Mouse (Mus musculus): ENCODE results near the gene Pdlim5. TPM values are rescaled to one million over a fixed set of nuclear protein-coding genes. Genes with fewer than 3 reads are reported as not detected.

Pdlim5 gene
- total RNA-seq, 2 experiments from 2014 or later, result 678 to 728 TPM

GRCm38 (mm10) chr3:142345235-142346125 is 50.0 kb downstream of the Pdlim5 start:
- intact Hi-C loops (cut with DNase I), result no loop called here
- peak in 1 of 2 experiments; percentile 23 for DNase-seq

GRCm38 (mm10) chr3:142343786-142344185 is 51.7 kb downstream of the Pdlim5 start:
- no peak for DNase-seq
- intact Hi-C loops (cut with DNase I), result no loop called here

GRCm38 (mm10) chr3:142340701-142341100 is 54.8 kb downstream of the Pdlim5 start:
- intact Hi-C loops (cut with DNase I), result no loop called here
- no peak for DNase-seq

GRCm38 (mm10) chr3:142339440-142340251 is 55.9 kb downstream of the Pdlim5 start:
- intact Hi-C loops (cut with DNase I), result no loop called here
- DNase-seq, result peak in 1 of 2 experiments; percentile 30

- no peak for DNase-seq
- intact Hi-C loops (cut with DNase I), result no loop called here
These were observed 57.4 kb downstream of the Pdlim5 start for GRCm38 (mm10) chr3:142338058-142338457.

GRCm38 (mm10) chr3:142334496-142334895 is 61.0 kb downstream of the Pdlim5 start:
- intact Hi-C loops (cut with DNase I), result no loop called here
- DNase-seq, result no peak

GRCm38 (mm10) chr3:142333458-142333857 is 62.0 kb downstream of the Pdlim5 start:
- no peak for DNase-seq
- intact Hi-C loops (cut with DNase I), result no loop called here

GRCm38 (mm10) chr3:142332716-142333115 is 62.8 kb downstream of the Pdlim5 start:
- DNase-seq, result no peak
- intact Hi-C loops (cut with DNase I), result no loop called here

- intact Hi-C loops (cut with DNase I), result no loop called here
- no peak for DNase-seq
These were observed 63.5 kb downstream of the Pdlim5 start for GRCm38 (mm10) chr3:142331872-142332554.

GRCm38 (mm10) chr3:142330425-142330824 is 65.1 kb downstream of the Pdlim5 start:
- no peak for DNase-seq
- intact Hi-C loops (cut with DNase I), result no loop called here

GRCm38 (mm10) chr3:142323592-142323991 is 71.9 kb downstream of the Pdlim5 start:
- no peak for DNase-seq
- intact Hi-C loops (cut with DNase I), result no loop called here

GRCm38 (mm10) chr3:142321930-142322329 is 73.6 kb downstream of the Pdlim5 start:
- intact Hi-C loops (cut with DNase I), result no loop called here
- DNase-seq, result peak; percentile 81 to 84

- peak; percentile 81 to 85 for DNase-seq
- intact Hi-C loops (cut with DNase I), result loop anchor here (5.0 kb wide), 1 partner anchor 74 kb away; no protein-coding TSS in a partner anchor
These were observed 77.3 kb downstream of the Pdlim5 start for GRCm38 (mm10) chr3:142318147-142318546.

GRCm38 (mm10) chr3:142316138-142316740 is 79.3 kb downstream of the Pdlim5 start:
- no peak for DNase-seq
- intact Hi-C loops (cut with DNase I), result loop anchor here (5.0 kb wide), 1 partner anchor 76 kb away; no protein-coding TSS in a partner anchor

GRCm38 (mm10) chr3:142311075-142311474 is 84.4 kb downstream of the Pdlim5 start:
- intact Hi-C loops (cut with DNase I), result no loop called here

GRCm38 (mm10) chr3:142310446-142310845 is 85.0 kb downstream of the Pdlim5 start:
- intact Hi-C loops (cut with DNase I), result no loop called here
- DNase-seq, result no peak

More at GRCm38 (mm10) chr3:142311075-142311474, 84.4 kb downstream of the Pdlim5 start:
- DNase-seq, result peak; percentile 35 to 55

- intact Hi-C loops (cut with DNase I), result loop anchor here (2.0 kb wide), 2 partner anchors 100 to 148 kb away; partner anchors contain the start of gene Pdlim5
- no peak for DNase-seq
These were observed 100.2 kb downstream of the Pdlim5 start for GRCm38 (mm10) chr3:142295287-142295676.

GRCm38 (mm10) chr3:142294616-142295286 is 100.7 kb downstream of the Pdlim5 start:
- intact Hi-C loops (cut with DNase I), result loop anchor here (2.0 kb wide), 2 partner anchors 100 to 148 kb away; partner anchors contain the start of gene Pdlim5

GRCm38 (mm10) chr3:142293561-142293960 is 101.9 kb downstream of the Pdlim5 start:
- intact Hi-C loops (cut with DNase I), result no loop called here
- no peak for DNase-seq

More at GRCm38 (mm10) chr3:142294616-142295286, 100.7 kb downstream of the Pdlim5 start:
- DNase-seq, result peak in 1 of 2 experiments; percentile 44

Measured in heart, postnatal 14 days (tissue).